Mouse (Mus musculus) B cell, adult 67 days (primary cell): ENCODE data around the gene Zscan4-ps2. TPM values are rescaled to one million over a fixed set of nuclear protein-coding genes. Genes with fewer than 3 reads are reported as not detected.

Experiments
- total RNA-seq, 2 experiments: library from RNA; stranded (reverse); gene quantifications; 4 replicates each; pipeline ENCODE4 v1.2.4; 2023

The Zscan4-ps2 gene
- total RNA-seq, result not detected

DNA sequence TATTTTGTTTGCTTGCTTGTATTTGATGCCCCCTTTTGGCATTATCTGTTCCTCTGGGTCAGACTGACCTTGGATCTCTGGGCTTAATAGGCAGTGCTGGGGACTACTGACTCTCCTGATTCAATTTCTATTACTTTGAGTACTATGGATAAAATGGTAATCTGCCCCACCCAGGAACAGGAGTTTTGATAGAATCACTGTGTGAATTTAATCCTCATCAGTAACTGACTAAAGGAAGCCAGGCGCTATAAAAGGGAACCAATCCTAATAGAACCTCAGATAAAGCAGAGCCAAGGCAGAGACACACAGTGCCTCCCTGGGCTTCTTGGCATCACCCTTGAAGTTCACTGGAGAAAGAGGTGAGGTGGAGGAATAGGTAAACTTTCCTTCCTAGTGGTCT lies at the start of gene Zscan4-ps2:
Gene Zscan4-ps2, plus strand, starts transcription at position 301 of the 400 bp plus-strand sequence.

Other genes with a start within 250 kb of the Zscan4-ps2 start
- not detected for gene Zscan4e, start 203.6 kb upstream of the Zscan4-ps2 start, total RNA-seq
- not detected for gene Zscan4f, start 116.4 kb upstream of the Zscan4-ps2 start, total RNA-seq
- not detected for gene Zscan4-ps3, start 95.0 kb downstream of the Zscan4-ps2 start, total RNA-seq
- gene Vmn1r72, start 165.8 kb downstream of the Zscan4-ps2 start, total RNA-seq, result not detected
- gene Vmn1r73, start 216.0 kb downstream of the Zscan4-ps2 start, total RNA-seq, result not detected